Mouse (Mus musculus) forebrain, embryonic 16.5 days (tissue): ENCODE measurements around the gene Dnah8. TPM values are rescaled to one million over a fixed set of nuclear protein-coding genes. Genes with fewer than 3 reads are reported as not detected.
A peak's percentile ranks its signal among the peaks of the same experiment; 100 is the strongest.

Source experiments
- ATAC-seq: fragments of 200-750 bp; cut with Nextera tagmentation; 2 replicates; pipeline ENCODE4 v1.8.0; 2017; ENCODE audit warnings: mild to moderate bottlenecking, moderate library complexity
- H3K27ac ChIP-seq: fragments of 300-500 bp; sonication (generic); 2 replicates; pipeline ENCODE4 v1.5.1; 2014; ENCODE audit warnings: low read length, control low read depth
- H3K27me3 ChIP-seq: fragments of 300-500 bp; sonication (generic); replicated peaks from 2 replicates; pipeline ENCODE4 v1.6.1; 2014; ENCODE audit warnings: low read length; ENCODE audit not compliant: control insufficient read depth, insufficient read depth
- H3K36me3 ChIP-seq: fragments of 300-500 bp; sonication (generic); 2 replicates; pipeline ENCODE4 v1.6.1; 2014; ENCODE audit not compliant: control insufficient read depth, insufficient read depth
- H3K4me1 ChIP-seq: fragments of 300-500 bp; sonication (generic); replicated peaks from 2 replicates; pipeline ENCODE4 v1.6.1; 2014; ENCODE audit warnings: low read length; ENCODE audit not compliant: control insufficient read depth, insufficient read depth
- H3K4me2 ChIP-seq: fragments of 300-500 bp; sonication (generic); 2 replicates; pipeline ENCODE4 v1.6.1; 2014; ENCODE audit warnings: mild to moderate bottlenecking, low read length, control low read depth
- H3K4me3 ChIP-seq: fragments of 300-500 bp; sonication (generic); replicated peaks from 2 replicates; pipeline ENCODE4 v1.5.1; 2014; ENCODE audit warnings: mild to moderate bottlenecking, low read length, control low read depth
- H3K9ac ChIP-seq: fragments of 300-500 bp; sonication (generic); replicated peaks from 2 replicates; pipeline ENCODE4 v1.6.1; 2014; ENCODE audit warnings: low read depth, low read length, control low read depth
- H3K9me3 ChIP-seq: fragments of 300-500 bp; sonication (generic); 2 replicates; pipeline ENCODE4 v1.6.1; 2016; ENCODE audit warnings: low read length; ENCODE audit not compliant: control insufficient read depth
- WGBS: fragments of 180-500 bp; shearing (Covaris S2); extraction: QIAGEN DNeasy Blood & Tissue Kit; methylation state at CpG from one replicate; pipeline ENCODE4 v1.1.7; 2014; 5-methylcytosine and 5-hydroxymethylcytosine counted together
- polyA plus RNA-seq: library from polyadenylated mRNA; unstranded; fragments of >200 nt; fragmentation: Nextera tagmentation; extraction: Ambion mirVana; gene quantifications from 2 replicates; pipeline ENCODE4 v1.2.1, GENCODE M21; 2015

Dnah8 gene
- polyA plus RNA-seq, 1 experiment from 2014 or later = 1.6 TPM

- no peaks in the 10 kb centered on the region for H3K27me3 ChIP-seq
- H3K4me2 ChIP-seq = no peak overlapping the region
- no peak overlapping the region for H3K9ac ChIP-seq
- no peak for ATAC-seq
- H3K36me3 ChIP-seq = no peaks in the 10 kb centered on the region
- H3K4me3 ChIP-seq = no peak overlapping the region
- H3K4me1 ChIP-seq = no peaks in the 10 kb centered on the region
- no peaks in the 10 kb centered on the region for H3K9me3 ChIP-seq
- 86% methylated on average over 5 of the region's 5 CpGs for whole genome bisulfite sequencing
- H3K27ac ChIP-seq = no peak overlapping the region
Measured at GRCm38 (mm10) chr17:30719031-30719430, 94.9 kb downstream of the Dnah8 start.

GRCm38 (mm10) chr17:30727788-30728187, 103.6 kb downstream of the Dnah8 start:
- no peak overlapping the region for H3K27ac ChIP-seq
- no peak overlapping the region for H3K9ac ChIP-seq
- H3K27me3 ChIP-seq = no peaks in the 10 kb centered on the region
- no peak overlapping the region for H3K4me3 ChIP-seq
- no peaks in the 10 kb centered on the region for H3K36me3 ChIP-seq
- H3K4me2 ChIP-seq = no peak overlapping the region
- WGBS = 57% methylated on average over 4 of the region's 4 CpGs
- no peaks in the 10 kb centered on the region for H3K9me3 ChIP-seq
- H3K4me1 ChIP-seq = no peaks in the 10 kb centered on the region
- no peak for ATAC-seq

GRCm38 (mm10) chr17:30732736-30733135, 108.6 kb downstream of the Dnah8 start:
- no peak overlapping the region for H3K4me3 ChIP-seq
- ATAC-seq = no peak
- no peak overlapping the region for H3K27ac ChIP-seq
- no peaks in the 10 kb centered on the region for H3K36me3 ChIP-seq
- no peaks in the 10 kb centered on the region for H3K9me3 ChIP-seq
- no peak overlapping the region for H3K9ac ChIP-seq
- H3K27me3 ChIP-seq = no peaks in the 10 kb centered on the region
- no peak overlapping the region for H3K4me2 ChIP-seq
- no peaks in the 10 kb centered on the region for H3K4me1 ChIP-seq
- WGBS = 89% methylated on average over 3 of the region's 3 CpGs

GRCm38 (mm10) chr17:30734770-30735169, 110.6 kb downstream of the Dnah8 start:
- Histone ChIP-seq H3K4me1 (no peaks in the 10 kb centered on the region), H3K36me3 (no peaks in the 10 kb centered on the region), H3K27me3 (no peaks in the 10 kb centered on the region), H3K9ac (no peak overlapping the region), H3K4me3 (no peak overlapping the region), H3K27ac (no peak overlapping the region), H3K9me3 (no peaks in the 10 kb centered on the region), H3K4me2 (no peak overlapping the region)
- no peak for ATAC-seq
- 93% methylated on average over 8 of the region's 8 CpGs for WGBS

GRCm38 (mm10) chr17:30735454-30735853, 111.3 kb downstream of the Dnah8 start:
- H3K27ac ChIP-seq = no peak overlapping the region
- no peaks in the 10 kb centered on the region for H3K27me3 ChIP-seq
- H3K4me3 ChIP-seq = no peak overlapping the region
- no peak overlapping the region for H3K9ac ChIP-seq
- H3K9me3 ChIP-seq = no peaks in the 10 kb centered on the region
- no peaks in the 10 kb centered on the region for H3K36me3 ChIP-seq
- 97% methylated on average over 2 of the region's 2 CpGs for WGBS
- ATAC-seq = no peak
- no peak overlapping the region for H3K4me2 ChIP-seq
- no peaks in the 10 kb centered on the region for H3K4me1 ChIP-seq

GRCm38 (mm10) chr17:30737797-30738196, 113.6 kb downstream of the Dnah8 start:
- ATAC-seq = no peak
- H3K4me3 ChIP-seq = no peak overlapping the region

GRCm38 (mm10) chr17:30739769-30740168, 115.6 kb downstream of the Dnah8 start:
- H3K4me3 ChIP-seq = no peak overlapping the region
- H3K36me3 ChIP-seq = no peaks in the 10 kb centered on the region
- no peak overlapping the region for H3K27ac ChIP-seq
- no peaks in the 10 kb centered on the region for H3K4me1 ChIP-seq
- H3K27me3 ChIP-seq = no peaks in the 10 kb centered on the region
- no peak overlapping the region for H3K4me2 ChIP-seq
- ATAC-seq = no peak
- H3K9ac ChIP-seq = no peak overlapping the region
- H3K9me3 ChIP-seq = no peaks in the 10 kb centered on the region
- 98% methylated on average over 3 of the region's 3 CpGs for WGBS

More at GRCm38 (mm10) chr17:30737797-30738196, 113.6 kb downstream of the Dnah8 start:
- Histone ChIP-seq H3K4me1 (no peaks in the 10 kb centered on the region), H3K27ac (no peak overlapping the region), H3K36me3 (no peaks in the 10 kb centered on the region), H3K9ac (no peak overlapping the region), H3K4me2 (no peak overlapping the region), H3K27me3 (no peaks in the 10 kb centered on the region), H3K9me3 (no peaks in the 10 kb centered on the region)
- 45% methylated on average over 6 of the region's 6 CpGs for WGBS

- no peak for ATAC-seq
- no peak overlapping the region for H3K27ac ChIP-seq
- no peak overlapping the region for H3K4me3 ChIP-seq
- no peaks in the 10 kb centered on the region for H3K36me3 ChIP-seq
- no peaks in the 10 kb centered on the region for H3K9me3 ChIP-seq
- H3K4me2 ChIP-seq = no peak overlapping the region
- 81% methylated on average over 3 of the region's 3 CpGs for WGBS
- H3K4me1 ChIP-seq = no peaks in the 10 kb centered on the region
- no peaks in the 10 kb centered on the region for H3K27me3 ChIP-seq
- no peak overlapping the region for H3K9ac ChIP-seq
Measured at GRCm38 (mm10) chr17:30743947-30744346, 119.8 kb downstream of the Dnah8 start.

GRCm38 (mm10) chr17:30746056-30747024, 122.2 kb downstream of the Dnah8 start:
- H3K4me3 ChIP-seq = no peak overlapping the region
- no peaks in the 10 kb centered on the region for H3K36me3 ChIP-seq
- H3K9ac ChIP-seq = no peak overlapping the region
- H3K27me3 ChIP-seq = no peaks in the 10 kb centered on the region
- no peaks in the 10 kb centered on the region for H3K9me3 ChIP-seq
- no peak overlapping the region for H3K4me2 ChIP-seq
- H3K27ac ChIP-seq = no peak overlapping the region
- WGBS = 61% methylated on average over 29 of the region's 29 CpGs
- ATAC-seq = peak; percentile 77; the same call in 1 of the 2 replicates
- H3K4me1 ChIP-seq = no peaks in the 10 kb centered on the region
